Mouse (Mus musculus): ENCODE results near the gene Stfa1.
"Not testable (repeated sequence)": the region's sequence is repeated elsewhere in the genome, so short reads cannot be mapped to it uniquely, and the experiment has no call there.

Gene Stfa1

DNA sequence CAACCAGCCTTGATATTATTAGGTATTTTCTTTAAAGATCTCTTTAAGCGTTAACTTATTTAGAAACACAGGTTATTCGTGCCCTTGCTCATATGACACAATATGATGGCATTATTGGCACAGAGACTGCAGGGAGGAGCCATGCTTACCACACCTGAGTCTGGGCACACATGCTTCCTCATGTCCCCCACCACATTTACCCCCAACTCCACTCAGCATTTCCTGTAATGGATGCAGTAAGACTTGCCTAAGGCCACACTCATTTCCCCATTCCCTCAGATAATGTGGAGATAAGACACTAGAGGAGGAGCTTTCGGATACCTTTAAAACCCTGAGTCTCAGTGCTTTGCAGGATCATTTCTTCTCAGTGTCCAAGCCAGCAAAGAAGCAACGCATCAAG lies at the start of gene Stfa1:
Gene Stfa1, plus strand, starts transcription at position 156 of the 400 bp plus-strand sequence.
- DNase-seq, result not testable (repeated sequence)

DNA sequence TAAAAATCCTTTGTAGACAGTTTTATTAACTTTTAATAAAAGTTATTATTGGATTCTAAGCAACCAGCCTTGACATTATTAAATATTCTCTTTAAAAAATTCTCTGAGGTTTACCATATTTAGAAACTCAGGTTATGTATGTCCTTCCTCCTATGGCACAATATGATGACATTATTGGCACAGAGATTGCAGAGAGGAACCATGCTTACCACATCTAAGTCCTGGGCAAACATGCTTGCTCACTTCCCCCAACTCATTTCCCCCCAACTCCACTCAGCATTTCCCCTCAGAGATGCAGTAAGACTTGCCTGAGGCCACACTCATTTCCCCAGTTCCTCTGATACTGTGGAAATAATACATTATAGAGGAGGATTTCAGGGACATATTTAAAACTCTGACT lies 16.2 kb upstream of the Stfa1 start:
- not testable (repeated sequence) for DNase-seq

DNA sequence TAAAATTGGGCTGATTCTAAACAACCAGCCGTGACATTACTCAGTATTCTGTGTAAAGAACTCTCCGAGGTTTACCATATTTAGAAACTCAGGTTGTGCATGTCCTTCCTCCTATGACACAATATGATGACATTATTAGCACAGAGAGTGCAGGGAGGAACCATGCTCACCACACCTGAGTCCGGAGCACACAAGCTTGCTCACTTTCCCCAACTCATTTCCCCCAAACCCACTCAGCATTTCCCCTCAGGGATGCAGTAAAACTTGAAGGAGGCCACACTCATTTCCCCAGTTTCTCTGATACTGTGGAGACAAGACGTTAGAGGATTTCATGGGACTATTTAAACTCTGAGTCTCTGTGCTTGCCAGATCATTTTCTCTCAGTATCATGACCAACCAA lies 12.4 kb downstream of the Stfa1 start:
- DNase-seq, result no peak

DNA sequence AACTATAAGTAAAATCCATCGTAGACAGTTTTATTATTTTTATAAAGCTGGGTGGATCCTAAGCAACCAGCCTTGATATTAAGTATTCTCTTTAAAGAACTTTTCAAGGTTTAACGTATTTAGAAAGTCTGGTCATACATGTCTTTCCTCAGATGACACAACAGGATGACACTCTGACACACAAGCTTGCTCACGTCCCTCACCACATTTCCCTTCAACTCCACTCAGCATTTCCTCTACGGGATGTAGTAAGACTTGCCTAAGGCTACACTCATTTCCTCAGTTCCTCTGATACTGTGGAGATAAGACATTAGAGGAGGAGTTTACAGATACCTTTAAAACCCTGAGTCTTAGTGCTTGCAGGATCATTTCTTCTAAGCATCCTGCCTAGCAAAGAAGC lies 30.9 kb downstream of the Stfa1 start:
- DNase-seq, result no peak

DNA sequence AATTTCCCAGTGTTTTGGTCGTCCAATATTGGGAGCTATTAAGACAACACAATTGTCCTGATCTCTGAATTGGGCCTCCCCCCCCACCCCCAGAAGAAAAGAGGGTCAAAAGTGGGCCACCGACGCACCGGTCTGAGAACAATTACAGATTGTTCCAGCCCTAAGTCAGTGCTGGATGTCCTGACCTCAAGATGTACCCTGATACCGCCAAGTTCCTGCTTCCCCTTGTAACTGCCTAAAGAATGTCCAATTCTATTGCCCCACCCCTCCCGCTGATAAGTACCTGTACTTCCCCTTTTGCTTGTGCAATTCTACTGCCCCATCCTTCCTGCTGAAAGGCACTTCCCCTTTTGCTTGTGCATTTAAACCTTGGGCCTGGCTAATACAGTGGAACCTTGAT lies 39.4 kb downstream of the Stfa1 start:
- not testable (repeated sequence) for DNase-seq

DNA sequence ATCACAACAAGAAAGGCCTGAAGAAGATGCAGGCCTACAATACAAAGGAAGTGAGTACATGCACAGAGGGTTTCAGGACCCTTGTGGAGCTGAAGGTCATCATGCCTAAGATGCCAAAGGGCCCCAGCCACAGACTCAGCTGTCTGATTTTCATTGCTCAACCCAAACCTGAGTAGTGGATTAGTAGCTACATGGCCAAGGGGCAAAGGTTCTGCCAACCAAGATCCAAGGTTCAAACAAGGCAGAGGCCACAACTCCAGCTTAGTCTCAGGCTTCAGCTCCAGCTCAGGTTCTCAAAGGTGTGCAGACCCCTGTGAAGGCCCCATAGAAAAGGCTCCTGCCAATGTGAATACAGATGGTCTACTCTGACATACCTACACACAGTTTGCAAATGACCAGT lies 42.5 kb downstream of the Stfa1 start:
- peak; percentile 13 to 43 for DNase-seq

DNA sequence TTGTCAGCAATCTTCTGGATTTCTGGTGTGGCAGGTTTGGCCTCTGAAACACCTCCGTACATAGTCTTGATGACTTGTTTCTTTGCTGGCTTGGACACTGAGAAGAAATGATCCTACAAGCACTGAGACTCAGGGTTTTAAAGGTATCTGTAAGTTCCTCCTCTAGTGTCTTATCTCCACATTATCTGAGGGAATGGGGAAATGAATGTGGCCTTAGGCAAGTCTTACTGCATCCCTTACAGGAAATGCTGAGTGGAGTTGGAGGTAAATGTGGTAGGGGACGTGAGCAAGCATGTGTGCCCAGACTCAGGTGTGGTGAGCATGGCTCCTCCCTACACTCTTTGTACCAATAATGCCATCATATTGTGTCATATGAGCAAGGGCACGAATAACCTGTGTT lies 57.5 kb downstream of the Stfa1 start, which contains the start of gene BC117090:
Gene BC117090, minus strand, starts transcription at position 101 of the 400 bp plus-strand sequence.
- no peak for DNase-seq
